Mouse (Mus musculus) ES-E14 (cell line): Measurements from ENCODE around the gene Ctc1.

ENCODE experiments used
- CHD2 ChIP-seq: IDR thresholded peaks from 2 replicates; pipeline ENCODE4 v1.6.1; 2014; ENCODE audit warnings: mild to moderate bottlenecking, low read depth, low read length, inconsistent platforms
- HCFC1 ChIP-seq: IDR thresholded peaks from 2 replicates; pipeline ENCODE4 v1.6.1; 2012; ENCODE audit warnings: low read length, inconsistent platforms, borderline replicate concordance; ENCODE audit not compliant: insufficient read depth
- MAFK ChIP-seq: IDR thresholded peaks from 2 replicates; pipeline ENCODE4 v1.6.1; 2014; ENCODE audit warnings: mild to moderate bottlenecking, low read depth, low read length, inconsistent platforms; ENCODE audit not compliant: insufficient read depth
- ZC3H11A ChIP-seq: IDR thresholded peaks from 2 replicates; pipeline ENCODE4 v1.6.1; 2012; ENCODE audit warnings: low read depth, mild to moderate bottlenecking, inconsistent platforms, low read length, borderline replicate concordance
- ZNF384 ChIP-seq: IDR thresholded peaks from 2 replicates; pipeline ENCODE4 v1.6.1; 2012; ENCODE audit warnings: low read depth, low read length, inconsistent platforms

GRCm38 (mm10) chr11:69076572-69076971 is 60.9 kb downstream of the Ctc1 start:
- no peak for TF ChIP-seq HCFC1
- TF ChIP-seq ZNF384: no peak
- no peak for TF ChIP-seq CHD2
- no peak for TF ChIP-seq ZC3H11A
- TF ChIP-seq MAFK: no peak
